Comparison of ENCODE assay signal across 7 mouse cellular contexts in genomic region chr10:9117648-9118551, GRCm38 (mm10).
DNase-seq lines count a peak whose midpoint lies in the region; ATAC-seq and TF ChIP-seq lines count a peak whose summit lies in the region.

No protein-coding gene starts in this region.

- H3K4me3 ChIP-seq in lung, embryonic 14.5 days (ENCODE audit: low read depth, low read length): peak overlapping the region; percentile 17
- peak overlapping the region; percentile 14 for H3K4me3 ChIP-seq in forebrain, embryonic 11.5 days (ENCODE audit: low read depth, low read length)
- peak overlapping the region; percentile 34 for H3K4me3 ChIP-seq in intestine, postnatal 0 days (ENCODE audit: low read depth, low read length)
- H3K4me3 ChIP-seq in midbrain, embryonic 12.5 days: peak overlapping the region; percentile 38

- no peak for TF ChIP-seq CTCF in lung, embryonic 14.5 days (IDR thresholded peaks at IDR 0.05; ENCODE audit: low read depth)
- TF ChIP-seq CTCF in intestine, postnatal 0 days (IDR thresholded peaks at IDR 0.05; ENCODE audit: low read depth): no peak

- no peak overlapping the region for H3K9ac ChIP-seq in lung, embryonic 14.5 days
- H3K9ac ChIP-seq in forebrain, embryonic 11.5 days (ENCODE audit: low read length): no peak overlapping the region
- no peak overlapping the region for H3K9ac ChIP-seq in intestine, postnatal 0 days (ENCODE audit: low read depth, low read length)
- peak overlapping the region; percentile 34 for H3K9ac ChIP-seq in midbrain, embryonic 12.5 days (replicated peaks)

- intact Hi-C loops in gastrocnemius, postnatal 14 days (cut with DNase I; ENCODE audit: low total_unique reads): no loop called here

- no peaks in the 10 kb centered on the region for H3K4me1 ChIP-seq in lung, embryonic 14.5 days (ENCODE audit: insufficient read depth)
- no peaks in the 10 kb centered on the region; the same call in 1 of the 2 replicates for H3K4me1 ChIP-seq in forebrain, embryonic 11.5 days (replicated peaks; ENCODE audit: control insufficient read depth, insufficient read depth, low read length)
- no peaks in the 10 kb centered on the region for H3K4me1 ChIP-seq in intestine, postnatal 0 days (replicated peaks; ENCODE audit: control insufficient read depth, insufficient read depth, low read length)
- peaks cover 22% of the 10 kb centered on the region for H3K4me1 ChIP-seq in midbrain, embryonic 12.5 days

- H3K27ac ChIP-seq in lung, embryonic 14.5 days (ENCODE audit: low read depth): no peak overlapping the region
- H3K27ac ChIP-seq in forebrain, embryonic 11.5 days (ENCODE audit: low read depth, low read length): peak overlapping the region; percentile 57; the same call in 1 of the 2 replicates
- no peak overlapping the region for H3K27ac ChIP-seq in intestine, postnatal 0 days (ENCODE audit: low read depth, low read length)
- H3K27ac ChIP-seq in midbrain, embryonic 12.5 days (replicated peaks): peak overlapping the region; percentile 72

- peak overlapping the region; percentile 52 for H3K4me2 ChIP-seq in lung, embryonic 14.5 days
- peak overlapping the region; percentile 32 for H3K4me2 ChIP-seq in forebrain, embryonic 11.5 days (ENCODE audit: low read depth, low read length, severe bottlenecking)
- peak overlapping the region; percentile 59 for H3K4me2 ChIP-seq in intestine, postnatal 0 days (replicated peaks; ENCODE audit: low read depth)
- peak overlapping the region; percentile 54 for H3K4me2 ChIP-seq in midbrain, embryonic 12.5 days (replicated peaks)

- 25% methylated on average over 14 of the region's 14 CpGs for WGBS in lung, embryonic 14.5 days
- 19% methylated on average over 14 of the region's 14 CpGs for WGBS in forebrain, embryonic 11.5 days
- 18% methylated on average over 13 of the region's 14 CpGs for WGBS in intestine, postnatal 0 days
- 3% methylated on average over 14 of the region's 14 CpGs for WGBS in midbrain, embryonic 12.5 days

- H3K27me3 ChIP-seq in lung, embryonic 14.5 days (ENCODE audit: insufficient read depth, low read length): no peaks in the 10 kb centered on the region
- H3K27me3 ChIP-seq in forebrain, embryonic 11.5 days (ENCODE audit: control insufficient read depth, insufficient read depth, low read length): no peaks in the 10 kb centered on the region
- H3K27me3 ChIP-seq in intestine, postnatal 0 days (replicated peaks; ENCODE audit: control insufficient read depth, insufficient read depth, low read length): no peaks in the 10 kb centered on the region
- no peaks in the 10 kb centered on the region for H3K27me3 ChIP-seq in midbrain, embryonic 12.5 days

- ATAC-seq in lung, embryonic 14.5 days (ENCODE audit: insufficient read depth): peak; percentile 82; the same call in 1 of the 2 replicates
- peak; percentile 85 for ATAC-seq in forebrain, embryonic 11.5 days (replicated peaks; ENCODE audit: low FRiP score)
- no peak for ATAC-seq in intestine, postnatal 0 days
- ATAC-seq in midbrain, embryonic 12.5 days (ENCODE audit: low FRiP score, low read depth): peak; percentile 91
- no peak for ATAC-seq in megakaryocyte, adult 5-6 weeks (ENCODE audit: poor library complexity, severe bottlenecking)

- peak; percentile 61 for DNase-seq in lung, embryonic 14.5 days
- DNase-seq in lung, postnatal 4 days: no peak
- peak; percentile 75 for DNase-seq in forebrain, embryonic 11.5 days (ENCODE audit: low spot score)
- DNase-seq in gastrocnemius, postnatal 14 days: no peak

- no peaks in the 10 kb centered on the region for H3K9me3 ChIP-seq in lung, embryonic 14.5 days (ENCODE audit: low read depth, low read length)
- no peaks in the 10 kb centered on the region for H3K9me3 ChIP-seq in forebrain, embryonic 11.5 days (ENCODE audit: control insufficient read depth, low read length)
- H3K9me3 ChIP-seq in intestine, postnatal 0 days (ENCODE audit: control insufficient read depth): no peaks in the 10 kb centered on the region
- H3K9me3 ChIP-seq in midbrain, embryonic 12.5 days: no peaks in the 10 kb centered on the region

- H3K36me3 ChIP-seq in lung, embryonic 14.5 days (ENCODE audit: insufficient read depth): no peaks in the 10 kb centered on the region
- no peaks in the 10 kb centered on the region for H3K36me3 ChIP-seq in forebrain, embryonic 11.5 days (ENCODE audit: control insufficient read depth, insufficient read depth, low read length)
- no peaks in the 10 kb centered on the region for H3K36me3 ChIP-seq in intestine, postnatal 0 days (ENCODE audit: control insufficient read depth, insufficient read depth)
- no peaks in the 10 kb centered on the region for H3K36me3 ChIP-seq in midbrain, embryonic 12.5 days

Comparison
In these comparisons a context has a peak if more than half of its experiments do, and no peak if none do; other contexts are left out.
1. DNase-seq: peak in lung, embryonic 14.5 days (single experiment) and forebrain, embryonic 11.5 days (single experiment); none in lung, postnatal 4 days (0 of 2) and gastrocnemius, postnatal 14 days (single experiment).
2. ATAC-seq: peak in lung, embryonic 14.5 days (single experiment), forebrain, embryonic 11.5 days (single experiment) and midbrain, embryonic 12.5 days (single experiment); none in intestine, postnatal 0 days (single experiment) and megakaryocyte, adult 5-6 weeks (single experiment).
3. H3K27ac ChIP-seq: peak in forebrain, embryonic 11.5 days (single experiment) and midbrain, embryonic 12.5 days (single experiment); none in lung, embryonic 14.5 days (single experiment) and intestine, postnatal 0 days (single experiment).
4. Peak in every context shown above with its lines, with median percentiles within 50 percentile points of each other: H3K4me2 ChIP-seq and H3K4me3 ChIP-seq.